Mouse (Mus musculus): ENCODE measurements around the gene Sypl.

GRCm38 (mm10) chr12:32954216-32955021, 728 bp downstream of the Sypl start:
- TF ChIP-seq EP300 (optimal IDR thresholded peaks at IDR 0.05), result no peak
- no peak; the same call in 1 of the 2 replicates for TF ChIP-seq CTCF (IDR thresholded peaks at IDR 0.05; ENCODE audit: low read depth)
